14 mouse cellular contexts compared by ENCODE assay signal in genomic region chr1:57918567-57918966, GRCm38 (mm10).
DNase-seq lines count a peak whose midpoint lies in the region; ATAC-seq and TF ChIP-seq lines count a peak whose summit lies in the region.
"Had no signal": no experiment of that assay in that cellular context is flagged by ENCODE, and none has a peak within 500 bp of the region (broad histone marks: within the 10 kb centered on the region; RNA-seq: fewer than 3 reads in every experiment).

No protein-coding gene starts in this region.

- intact Hi-C loops in left cerebral cortex, postnatal 4 days (cut with DNase I): no loop called here

- TF ChIP-seq CTCF in hindbrain, postnatal 0 days (IDR thresholded peaks at IDR 0.05; ENCODE audit: low read depth): no peak
- TF ChIP-seq CTCF in brain, embryonic 14.5 days (IDR thresholded peaks at IDR 0.05; ENCODE audit: borderline replicate concordance, extremely low read depth, insufficient read depth, insufficient read length): no peak

- peak; percentile 66 to 72 for DNase-seq in cerebellum, postnatal 10 days
- no peak for DNase-seq in cerebellum, adult 9-11 months
- peak; percentile 22 for DNase-seq in hindbrain, postnatal 0 days (ENCODE audit: low spot score)
- no peak for DNase-seq in hindbrain, embryonic 10.5 days (ENCODE audit: low spot score)
- peak; percentile 43 for DNase-seq in left cerebral cortex, postnatal 4 days
- no peak for DNase-seq in left cerebral cortex, adult 11 months (ENCODE audit: low spot score)
- DNase-seq in brain, embryonic 14.5 days (ENCODE audit: low read depth): peak; percentile 31
- DNase-seq in gastrocnemius, postnatal 4 days (ENCODE audit: low spot score in 2 of 2): no peak
- DNase-seq: cerebellum, adult 18-20 months; forebrain, postnatal 0 days; gastrocnemius, postnatal 14 days had no signal

- H3K4me1 ChIP-seq in hindbrain, postnatal 0 days (ENCODE audit: insufficient read depth, low read length): no peaks in the 10 kb centered on the region
- H3K4me1 ChIP-seq in hindbrain, embryonic 10.5 days (replicated peaks): no peaks in the 10 kb centered on the region
- H3K4me1 ChIP-seq: embryonic facial prominence, embryonic 12.5 days; heart, embryonic 12.5 days; intestine, embryonic 15.5 days had no signal

- H3K4me2 ChIP-seq in hindbrain, postnatal 0 days (ENCODE audit: low read depth, low read length): no peak overlapping the region
- H3K4me2 ChIP-seq: embryonic facial prominence, embryonic 12.5 days; heart, embryonic 12.5 days; intestine, embryonic 15.5 days had no signal

- no peak for TF ChIP-seq POLR2A in brain, embryonic 14.5 days (IDR thresholded peaks at IDR 0.05; ENCODE audit: borderline replicate concordance, extremely low read depth, insufficient read depth, insufficient read length, poor library complexity, severe bottlenecking)

- no peak overlapping the region for H3K9ac ChIP-seq in hindbrain, postnatal 0 days (replicated peaks; ENCODE audit: low read length)
- H3K9ac ChIP-seq: embryonic facial prominence, embryonic 12.5 days; forebrain, postnatal 0 days; heart, embryonic 12.5 days; intestine, embryonic 15.5 days had no signal

- peak; percentile 49 for ATAC-seq in hindbrain, postnatal 0 days
- ATAC-seq: forebrain, postnatal 0 days; intestine, embryonic 15.5 days had no signal

- no peak overlapping the region for H3K4me3 ChIP-seq in hindbrain, postnatal 0 days (ENCODE audit: low read length)
- no peak overlapping the region for H3K4me3 ChIP-seq in hindbrain, embryonic 10.5 days
- H3K4me3 ChIP-seq: embryonic facial prominence, embryonic 12.5 days; heart, embryonic 12.5 days; intestine, embryonic 15.5 days had no signal

- H3K27ac ChIP-seq in hindbrain, postnatal 0 days: no peak overlapping the region
- H3K27ac ChIP-seq in hindbrain, embryonic 10.5 days: no peak overlapping the region
- H3K27ac ChIP-seq: embryonic facial prominence, embryonic 12.5 days; intestine, embryonic 15.5 days had no signal

- no peaks in the 10 kb centered on the region for H3K9me3 ChIP-seq in hindbrain, postnatal 0 days (ENCODE audit: low read length)
- H3K9me3 ChIP-seq in hindbrain, embryonic 10.5 days: no peaks in the 10 kb centered on the region
- H3K9me3 ChIP-seq: embryonic facial prominence, embryonic 12.5 days; heart, embryonic 12.5 days; intestine, embryonic 15.5 days had no signal

- no peaks in the 10 kb centered on the region for H3K27me3 ChIP-seq in hindbrain, postnatal 0 days (ENCODE audit: insufficient read depth, low read length)
- no peaks in the 10 kb centered on the region for H3K27me3 ChIP-seq in hindbrain, embryonic 10.5 days (ENCODE audit: insufficient read depth, poor library complexity, severe bottlenecking)
- H3K27me3 ChIP-seq: embryonic facial prominence, embryonic 12.5 days; heart, embryonic 12.5 days; intestine, embryonic 15.5 days had no signal

- H3K36me3 ChIP-seq in hindbrain, postnatal 0 days (ENCODE audit: insufficient read depth, low read length): 0 out of 2 replicates have a peak, but pooled peaks cover 4% of the 10 kb centered on the region
- H3K36me3 ChIP-seq in hindbrain, embryonic 10.5 days: no peaks in the 10 kb centered on the region

- 52% methylated on average over 4 of the region's 4 CpGs for WGBS in hindbrain, postnatal 0 days
- WGBS in hindbrain, embryonic 10.5 days: 86% methylated on average over 4 of the region's 4 CpGs

Comparison
In these comparisons a context has a peak if more than half of its experiments do, and no peak if none do; other contexts are left out.
1. DNase-seq: peak in cerebellum, postnatal 10 days (2 of 2), hindbrain, postnatal 0 days (single experiment), left cerebral cortex, postnatal 4 days (single experiment) and brain, embryonic 14.5 days (single experiment); none in cerebellum, adult 9-11 months (single experiment), hindbrain, embryonic 10.5 days (single experiment), left cerebral cortex, adult 11 months (single experiment) and gastrocnemius, postnatal 4 days (0 of 2).